Mouse (Mus musculus) mouse trophoblast stem cell (cell line): ENCODE measurements around the gene Prpf3.
"Not testable (repeated sequence)": the region's sequence is repeated elsewhere in the genome, so short reads cannot be mapped to it uniquely, and the experiment has no call there.

ENCODE experiments used
- in situ Hi-C, 2 experiments: fragments of 300-500 bp; cut with MseI, MboI; formaldehyde crosslinking; loops; 2 replicates in 1 of 2; 3 replicates in 1 of 2; pipeline ENCODE4 v1.15.1; 2025

The Prpf3 gene

GRCm38 (mm10) chr3:95820046-95821010, 35.4 kb downstream of the Prpf3 start:
- in situ Hi-C loops = no loop called here

DNA sequence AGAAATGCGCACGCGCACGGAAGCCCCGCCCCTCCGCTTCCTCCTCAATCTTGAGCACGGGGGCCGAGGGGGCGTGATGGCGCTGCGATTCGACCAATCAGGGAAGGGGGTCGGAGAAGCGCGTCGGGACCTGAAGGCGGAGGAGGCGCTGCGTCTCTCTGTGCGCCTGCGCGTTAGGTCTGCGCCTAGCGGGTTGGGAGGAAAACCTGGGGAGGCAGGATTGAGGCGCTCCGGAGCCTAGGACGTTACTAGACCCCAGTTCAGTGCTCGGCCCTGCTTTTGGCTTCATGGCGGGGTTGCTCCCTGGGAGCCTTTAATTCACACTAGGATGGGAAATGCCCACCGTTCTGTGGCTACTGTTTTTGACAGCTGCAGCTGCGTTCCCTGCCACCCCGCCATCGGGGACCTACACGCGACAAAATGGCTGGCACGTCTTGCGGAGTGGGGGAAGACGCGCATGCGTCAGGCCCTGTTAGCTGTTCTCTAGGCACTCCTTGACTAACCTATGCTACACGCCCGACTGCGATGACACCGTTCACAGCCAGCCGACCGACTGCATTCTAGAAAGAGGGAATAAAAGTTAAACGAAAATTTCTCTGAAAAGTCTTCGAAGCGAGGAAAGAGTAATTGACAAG, 36.2 kb downstream of the Prpf3 start:
- in situ Hi-C loops = no loop called here

DNA sequence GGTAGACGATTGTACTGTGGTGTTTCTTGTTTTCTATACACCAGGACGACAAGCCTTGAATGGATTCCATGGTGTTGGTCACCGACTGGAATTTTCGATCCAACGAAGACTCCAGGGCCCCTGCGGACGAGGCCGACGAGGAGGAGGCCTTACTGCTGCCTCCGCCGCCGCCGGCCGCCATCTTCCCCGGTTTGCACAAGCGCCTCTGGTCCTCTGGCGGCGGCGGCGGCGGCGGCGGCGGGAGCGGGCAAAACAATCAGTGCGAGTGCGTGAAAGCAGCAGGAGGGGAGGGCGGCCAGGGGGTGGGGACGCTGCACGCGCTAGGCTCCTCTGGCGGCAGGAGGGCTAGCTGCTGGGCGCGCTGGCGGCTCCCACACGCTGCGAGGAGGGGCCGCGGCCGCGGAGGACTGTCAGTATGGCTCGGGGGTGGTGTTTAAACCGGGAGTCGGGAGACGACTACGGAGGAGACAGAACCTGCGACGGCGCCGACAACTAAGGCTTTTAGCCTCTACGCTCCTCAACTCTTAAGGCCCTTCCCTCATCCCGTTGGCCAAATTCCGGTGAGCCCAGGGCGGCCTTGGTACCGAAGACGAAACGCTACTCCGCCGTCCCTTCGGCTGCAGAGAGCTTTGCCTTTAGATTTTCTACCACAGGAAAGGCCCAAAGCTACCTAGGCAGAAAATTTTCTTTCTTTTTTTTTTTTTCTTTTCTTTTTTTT, 37.0 kb downstream of the Prpf3 start, which contains the start of gene Rprd2:
Gene Rprd2 (minus strand): TSS at position 293 of the 718 bp plus-strand sequence.
- in situ Hi-C loops = no loop called here

GRCm38 (mm10) chr3:95818026-95818511, 37.6 kb downstream of the Prpf3 start:
- in situ Hi-C loops = no loop called here

DNA sequence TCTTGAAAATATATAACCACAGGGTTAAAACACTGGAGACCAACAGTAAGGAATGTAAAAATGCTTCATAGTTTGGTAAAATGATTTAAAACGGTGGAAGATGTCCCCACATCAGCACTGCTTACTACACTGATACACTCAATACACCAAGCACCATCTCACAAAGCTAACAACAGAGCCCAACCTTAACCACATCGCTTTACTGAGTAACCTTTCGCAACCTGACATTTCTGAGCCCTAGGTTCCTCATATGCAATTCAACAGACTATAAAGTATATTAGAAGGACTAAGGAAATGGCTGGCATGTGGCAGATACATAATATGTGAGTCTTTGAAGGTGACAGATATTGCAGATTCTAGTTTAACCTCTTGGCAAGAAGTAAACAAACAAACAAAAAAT, 39.0 kb downstream of the Prpf3 start:
- in situ Hi-C loops = no loop called here

- in situ Hi-C loops = no loop called here
Observed at GRCm38 (mm10) chr3:95808384-95808783, 47.3 kb downstream of the Prpf3 start.

DNA sequence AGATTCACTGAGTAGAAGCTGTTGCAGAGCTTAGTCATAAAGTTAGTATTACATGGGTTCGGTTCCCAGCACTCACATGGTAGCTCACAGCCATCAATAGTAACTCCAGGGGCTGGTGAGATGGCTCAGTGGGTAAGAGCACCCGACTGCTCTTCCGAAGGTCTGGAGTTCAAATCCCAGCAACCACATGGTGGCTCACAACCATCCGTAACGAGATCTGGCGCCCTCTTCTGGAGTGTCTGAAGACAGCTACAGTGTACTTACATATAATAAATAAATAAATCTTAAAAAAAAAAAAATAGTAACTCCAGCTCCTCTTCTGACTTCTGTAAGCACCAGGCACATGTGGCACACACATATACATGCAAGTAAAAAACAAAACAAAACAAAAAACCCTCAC, 48.1 kb downstream of the Prpf3 start:
- in situ Hi-C loops = not testable (repeated sequence)

GRCm38 (mm10) chr3:95806677-95807076, 49.0 kb downstream of the Prpf3 start:
- in situ Hi-C loops = no loop called here

- in situ Hi-C loops = no loop called here
Observed at GRCm38 (mm10) chr3:95803851-95804250, 51.8 kb downstream of the Prpf3 start.

- in situ Hi-C loops = no loop called here
Observed at GRCm38 (mm10) chr3:95798756-95799155, 56.9 kb downstream of the Prpf3 start.

- in situ Hi-C loops = no loop called here
Observed at GRCm38 (mm10) chr3:95794299-95794698, 61.4 kb downstream of the Prpf3 start.

GRCm38 (mm10) chr3:95793662-95794061, 62.0 kb downstream of the Prpf3 start:
- in situ Hi-C loops = no loop called here

DNA sequence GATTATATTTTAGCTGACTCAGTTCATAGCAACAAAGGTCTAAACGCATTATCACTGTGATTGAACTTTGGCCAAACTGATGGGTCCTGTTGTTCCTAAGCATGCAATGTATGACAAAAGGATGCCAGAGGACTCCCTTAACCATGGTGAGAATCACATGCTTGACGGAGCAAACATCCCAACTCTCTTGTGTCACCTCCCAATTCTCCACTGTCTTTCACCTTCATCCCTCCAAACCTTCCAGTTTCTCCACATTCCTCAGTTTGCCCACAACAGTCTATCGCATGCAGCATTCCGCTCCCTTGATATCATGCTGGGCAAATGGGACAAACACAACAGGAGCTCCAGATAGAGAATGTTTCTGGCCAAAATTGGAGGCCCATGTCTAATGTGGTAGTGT, 70.2 kb downstream of the Prpf3 start:
- in situ Hi-C loops = no loop called here
